Mouse (Mus musculus) MEL (cell line): ENCODE measurements at regions not wholly inside any gene's neighbourhood (a gene's known extent, or its start where the extent isn't known, plus 50 kb on each side); places are given as distances from the start of the nearest gene placed in this dataset.

ENCODE experiments used
- DNase-seq: peaks from one replicate; pipeline ENCODE4 v3.0.0; 2011; ENCODE audit warnings: low read depth, low spot score
- H3K27ac ChIP-seq: 2 replicates; pipeline ENCODE4 v1.5.1; 2012; ENCODE audit warnings: low read depth, mild to moderate bottlenecking, control low read depth, low read length, moderate library complexity; ENCODE audit not compliant: control insufficient read depth
- H3K27me3 ChIP-seq, 2 experiments: fragments of 150-350 bp in 1 of 2; sonication (generic) in 1 of 2; 2 replicates each; pipeline ENCODE4 v1.6.1; 2012; ENCODE audit warnings: low read length in 2 of 2, mild to moderate bottlenecking in 2 of 2, improper control_type of control experiment in 1 of 2, moderate library complexity in 1 of 2; ENCODE audit not compliant: insufficient read depth in 2 of 2, control insufficient read depth in 1 of 2
- H3K36me3 ChIP-seq, 2 experiments: 2 replicates each; pipeline ENCODE4 v1.6.1; 2012 to 2014; ENCODE audit warnings: low read length in 2 of 2, improper control_type of control experiment in 1 of 2, inconsistent platforms in 1 of 2, mild to moderate bottlenecking in 1 of 2; ENCODE audit not compliant: insufficient read depth in 2 of 2, control insufficient read depth in 1 of 2
- H3K4me1 ChIP-seq, 2 experiments: fragments of 150-350 bp in 1 of 2; sonication (generic) in 1 of 2; 2 replicates each; pipeline ENCODE4 v1.6.1; 2012; ENCODE audit warnings: low read length in 2 of 2, improper control_type of control experiment in 1 of 2, mild to moderate bottlenecking in 1 of 2; ENCODE audit not compliant: insufficient read depth in 2 of 2, control insufficient read depth in 1 of 2
- H3K4me3 ChIP-seq, 2 experiments: fragments of 150-350 bp in 1 of 2; sonication (generic) in 1 of 2; 2 replicates each; pipeline ENCODE4 v1.5.1; 2012; ENCODE audit warnings: low read depth in 2 of 2, low read length in 2 of 2, mild to moderate bottlenecking in 2 of 2, moderate library complexity in 2 of 2, control low read depth in 1 of 2, improper control_type of control experiment in 1 of 2; ENCODE audit not compliant: control insufficient read depth in 1 of 2, insufficient read depth in 1 of 2
- H3K79me2 ChIP-seq: 2 replicates; pipeline ENCODE4 v1.6.1; 2012; ENCODE audit warnings: mild to moderate bottlenecking, low read length, moderate library complexity; ENCODE audit not compliant: control insufficient read depth, poor library complexity, insufficient read depth
- H3K9ac ChIP-seq: 2 replicates; pipeline ENCODE4 v1.6.1; 2012; ENCODE audit warnings: low read depth, mild to moderate bottlenecking, control low read depth, low read length, moderate library complexity; ENCODE audit not compliant: control insufficient read depth, poor library complexity, severe bottlenecking
- H3K9me3 ChIP-seq: fragments of 150-350 bp; sonication (generic); replicated peaks from 2 replicates; pipeline ENCODE4 v1.6.1; 2012; ENCODE audit warnings: mild to moderate bottlenecking, low read length, improper control_type of control experiment, moderate library complexity; ENCODE audit not compliant: insufficient read depth
- CHD1 ChIP-seq: IDR thresholded peaks from 2 replicates; pipeline ENCODE4 v1.6.1; 2012; ENCODE audit warnings: low read depth, mild to moderate bottlenecking, inconsistent platforms, low read length, improper control_type of control experiment
- CHD2 ChIP-seq: IDR thresholded peaks from 2 replicates; pipeline ENCODE4 v1.6.1; 2011; ENCODE audit warnings: low read length, improper control_type of control experiment
- CTCF ChIP-seq, 3 experiments: IDR thresholded peaks in 2 of 3; conservative IDR thresholded peaks in 1 of 3; 2 replicates each; pipeline ENCODE4 v1.5.1; 2011 to 2012; ENCODE audit warnings: low read length in 3 of 3, low read depth in 2 of 3, mild to moderate bottlenecking in 2 of 3, improper control_type of control experiment in 1 of 3, inconsistent platforms in 1 of 3, mixed read lengths in 1 of 3, moderate library complexity in 1 of 3; ENCODE audit not compliant: control insufficient read depth in 1 of 3, insufficient read depth in 1 of 3, poor library complexity in 1 of 3, severe bottlenecking in 1 of 3
- EP300 ChIP-seq, 2 experiments: IDR thresholded peaks; 2 replicates each; pipeline ENCODE4 v1.6.1; 2011; ENCODE audit warnings: improper control_type of control experiment in 2 of 2, low read length in 2 of 2, low read depth in 1 of 2, mild to moderate bottlenecking in 1 of 2
- ETS1 ChIP-seq: IDR thresholded peaks from 2 replicates; pipeline ENCODE4 v1.6.1; 2012; ENCODE audit warnings: low read depth, mild to moderate bottlenecking, inconsistent platforms, low read length, improper control_type of control experiment, moderate library complexity
- GATA1 ChIP-seq: IDR thresholded peaks from 2 replicates; pipeline ENCODE4 v1.6.1; 2011; ENCODE audit warnings: low read depth, low read length, improper control_type of control experiment
- JUND ChIP-seq: IDR thresholded peaks from 2 replicates; pipeline ENCODE4 v1.6.1; 2011; ENCODE audit warnings: low read depth, mild to moderate bottlenecking, improper control_type of control experiment, low read length
- MAFK ChIP-seq: IDR thresholded peaks from 2 replicates; pipeline ENCODE4 v1.6.1; 2011; ENCODE audit warnings: low read depth, mild to moderate bottlenecking, low read length, improper control_type of control experiment, borderline replicate concordance
- MAX ChIP-seq: IDR thresholded peaks from 2 replicates; pipeline ENCODE4 v1.6.1; 2011; ENCODE audit warnings: low read length, improper control_type of control experiment
- MAZ ChIP-seq: IDR thresholded peaks from 2 replicates; pipeline ENCODE4 v1.6.1; 2012; ENCODE audit warnings: low read depth, mild to moderate bottlenecking, inconsistent platforms, low read length, improper control_type of control experiment
- MEF2A ChIP-seq: IDR thresholded peaks from 2 replicates; pipeline ENCODE4 v1.6.1; 2014; ENCODE audit warnings: low read depth, mild to moderate bottlenecking, inconsistent platforms, low read length, improper control_type of control experiment; ENCODE audit not compliant: poor library complexity, insufficient replicate concordance, severe bottlenecking; ENCODE audit errors: extremely low read depth
- NELFE ChIP-seq: IDR thresholded peaks from 2 replicates; pipeline ENCODE4 v1.6.1; 2011; ENCODE audit warnings: low read depth, low read length, improper control_type of control experiment
- POLR2A ChIP-seq, 2 experiments: IDR thresholded peaks; 2 replicates each; pipeline ENCODE4 v1.6.1; 2011 to 2012; ENCODE audit warnings: low read length in 2 of 2, mild to moderate bottlenecking in 2 of 2, control low read depth in 1 of 2, improper control_type of control experiment in 1 of 2, low read depth in 1 of 2, moderate library complexity in 1 of 2; ENCODE audit not compliant: control insufficient read depth in 1 of 2, insufficient read depth in 1 of 2, poor library complexity in 1 of 2
- RAD21 ChIP-seq: IDR thresholded peaks from 2 replicates; pipeline ENCODE4 v1.6.1; 2011; ENCODE audit warnings: mild to moderate bottlenecking, low read depth, low read length, improper control_type of control experiment
- RCOR1 ChIP-seq: IDR thresholded peaks from 2 replicates; pipeline ENCODE4 v1.6.1; 2012; ENCODE audit warnings: low read depth, mild to moderate bottlenecking, inconsistent platforms, low read length, improper control_type of control experiment
- SMC3 ChIP-seq: IDR thresholded peaks from 2 replicates; pipeline ENCODE4 v1.6.1; 2011; ENCODE audit warnings: low read depth, low read length, improper control_type of control experiment
- TCF12 ChIP-seq: IDR thresholded peaks from 2 replicates; pipeline ENCODE4 v1.6.1; 2014; ENCODE audit warnings: low read depth, mild to moderate bottlenecking, inconsistent platforms, low read length, improper control_type of control experiment, moderate library complexity
- UBTF ChIP-seq: IDR thresholded peaks from 2 replicates; pipeline ENCODE4 v1.6.1; 2012; ENCODE audit warnings: low read depth, mild to moderate bottlenecking, inconsistent platforms, low read length, improper control_type of control experiment, moderate library complexity, borderline replicate concordance; ENCODE audit not compliant: insufficient read depth
- USF2 ChIP-seq, 2 experiments: IDR thresholded peaks; 2 replicates each; pipeline ENCODE4 v1.6.1; 2011 to 2012; ENCODE audit warnings: improper control_type of control experiment in 2 of 2, low read length in 2 of 2, borderline replicate concordance in 1 of 2, inconsistent platforms in 1 of 2, low read depth in 1 of 2, mild to moderate bottlenecking in 1 of 2; ENCODE audit not compliant: insufficient read depth in 1 of 2
- ZNF384 ChIP-seq: IDR thresholded peaks from 2 replicates; pipeline ENCODE4 v1.6.1; 2012; ENCODE audit warnings: low read depth, mild to moderate bottlenecking, inconsistent platforms, low read length, improper control_type of control experiment

- TF ChIP-seq UBTF (no peak), USF2 (IDR thresholded peaks at IDR 0.05; ENCODE audit: borderline replicate concordance in 1 of 2, insufficient read depth in 1 of 2, low read depth in 1 of 2, low read length in 2 of 2) (no peak), CHD2 (no peak)
- TF ChIP-seq, all 39 proteins: peak for 0
- no peak overlapping the region for H3K9ac ChIP-seq
These were observed 2122.2 kb downstream of the 9330182O14Rik start for GRCm38 (mm10) chr15:42256343-42256742.

DNA sequence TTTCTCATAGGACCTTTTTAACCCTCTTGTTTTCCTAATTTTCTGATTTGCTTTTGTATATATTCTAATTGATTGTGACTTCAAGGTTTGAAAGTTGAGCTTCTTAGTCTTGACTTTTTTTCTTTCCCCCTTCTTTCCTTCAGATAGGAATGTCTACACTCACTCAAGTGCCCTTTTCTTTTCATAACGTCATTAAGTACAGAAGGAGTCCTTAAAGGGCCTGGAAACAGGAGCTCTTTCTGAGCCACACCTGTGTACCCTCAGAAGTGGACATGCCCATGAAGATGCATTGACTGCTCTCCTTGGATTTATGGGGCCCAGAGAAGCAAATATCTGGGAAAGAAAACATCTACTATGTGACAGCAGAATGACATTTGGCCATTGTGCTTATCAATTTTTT is 2141.0 kb downstream of the 9330182O14Rik start:
- no peak overlapping the region for H3K9ac ChIP-seq
- H3K27ac ChIP-seq: no peak overlapping the region
- TF ChIP-seq MAZ: no peak
- no peak for TF ChIP-seq RAD21
- TF ChIP-seq CHD1: no peak
- TF ChIP-seq MAX: no peak
- no peak for TF ChIP-seq POLR2A (IDR thresholded peaks at IDR 0.05; ENCODE audit: control insufficient read depth in 1 of 2, insufficient read depth in 1 of 2, low read depth in 1 of 2, low read length in 2 of 2, poor library complexity in 1 of 2)
- TF ChIP-seq MAFK: no peak
- no peaks in the 10 kb centered on the region for H3K9me3 ChIP-seq
- DNase-seq: no peak
- H3K79me2 ChIP-seq: no peaks in the 10 kb centered on the region
- no peaks in the 10 kb centered on the region for H3K27me3 ChIP-seq
- H3K36me3 ChIP-seq: peaks cover 0 to 13% of the 10 kb centered on the region in 2 experiments; a peak in 2 of 4 replicates
- peaks cover 4 to 10% of the 10 kb centered on the region in 2 experiments; a peak in 3 of 4 replicates for H3K4me1 ChIP-seq
- no peak overlapping the region for H3K4me3 ChIP-seq

More at GRCm38 (mm10) chr15:42256343-42256742, 2122.2 kb downstream of the 9330182O14Rik start:
- no peak for DNase-seq
- no peak overlapping the region for H3K4me3 ChIP-seq
- no peak overlapping the region for H3K27ac ChIP-seq
- no peaks in the 10 kb centered on the region for H3K9me3 ChIP-seq
- H3K79me2 ChIP-seq: no peaks in the 10 kb centered on the region
- H3K4me1 ChIP-seq: no peaks in the 10 kb centered on the region
- H3K36me3 ChIP-seq: no peaks in the 10 kb centered on the region
- no peaks in the 10 kb centered on the region for H3K27me3 ChIP-seq

DNA sequence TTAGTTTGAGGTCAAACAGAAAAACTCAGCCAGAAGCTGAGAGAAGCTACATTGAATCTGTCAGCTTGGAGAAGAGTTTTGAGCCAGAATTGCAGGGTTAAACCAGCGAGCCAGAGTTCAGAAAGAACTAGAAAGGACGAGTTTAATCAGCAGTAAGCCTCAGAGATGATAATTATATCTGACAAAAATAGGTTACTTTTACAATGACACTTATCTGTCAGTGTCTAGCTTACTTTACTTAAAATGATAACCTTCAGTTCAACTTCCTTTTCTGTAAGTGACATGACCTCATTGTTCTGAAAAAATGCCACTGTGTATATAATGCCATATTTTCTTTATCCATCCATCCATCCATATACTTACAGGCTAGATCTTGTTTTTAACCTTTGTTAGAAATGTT is 2143.1 kb downstream of the 9330182O14Rik start:
- Histone ChIP-seq H3K9ac (no peak overlapping the region), H3K36me3 (peaks cover 0 to 13% of the 10 kb centered on the region in 2 experiments; a peak in 2 of 4 replicates), H3K27ac (no peak overlapping the region)
- TF ChIP-seq JUND: peak; percentile 13; the same call in 1 of the 2 replicates
- TF ChIP-seq MAFK: 0 out of 2 replicates have a peak, but pooled peaks have one; percentile 24
- TF ChIP-seq ETS1: peak; percentile 88
- TF ChIP-seq TCF12: peak; percentile 51; the same call in 1 of the 2 replicates
- no peak for TF ChIP-seq CTCF (IDR thresholded peaks at IDR 0.05 in 2 of 3, conservative IDR thresholded peaks at IDR 0.05 in 1 of 3; ENCODE audit: control insufficient read depth in 1 of 3, insufficient read depth in 1 of 3, low read depth in 2 of 3, low read length in 3 of 3, poor library complexity in 1 of 3, severe bottlenecking in 1 of 3)
- peak; percentile 40; the same call in 1 of the 2 replicates for TF ChIP-seq ZNF384
- TF ChIP-seq GATA1: peak; percentile 81
- peak; percentile 77; the same call in 1 of the 2 replicates for TF ChIP-seq MEF2A
- TF ChIP-seq SMC3: no peak
- peak; percentile 64 to 79 for TF ChIP-seq EP300 (IDR thresholded peaks at IDR 0.05; ENCODE audit: low read depth in 1 of 2, low read length in 2 of 2)
- no peak for TF ChIP-seq NELFE
- TF ChIP-seq RCOR1: peak; percentile 18; the same call in 1 of the 2 replicates
- TF ChIP-seq, all 39 proteins: peak for 9
- H3K4me3 ChIP-seq: no peak overlapping the region
- no peaks in the 10 kb centered on the region for H3K79me2 ChIP-seq
- peaks cover 4 to 10% of the 10 kb centered on the region in 2 experiments; a peak in 3 of 4 replicates for H3K4me1 ChIP-seq
- peak; percentile 42 for DNase-seq
- H3K27me3 ChIP-seq: no peaks in the 10 kb centered on the region
- no peaks in the 10 kb centered on the region for H3K9me3 ChIP-seq
